Mouse (Mus musculus) neural tube, embryonic 12.5 days (tissue): ENCODE measurements around the gene Spsb3. TPM values are rescaled to one million over a fixed set of nuclear protein-coding genes. Genes with fewer than 3 reads are reported as not detected.

ENCODE experiments used
- ATAC-seq: fragments of 200-750 bp; cut with Nextera tagmentation; 2 replicates; pipeline ENCODE4 v1.8.0; 2017; ENCODE audit warnings: low read depth, mild to moderate bottlenecking, moderate TSS enrichment, moderate library complexity; ENCODE audit not compliant: low FRiP score
- H3K27ac ChIP-seq: fragments of 300-500 bp; sonication (generic); 2 replicates; pipeline ENCODE4 v1.5.1; 2016
- H3K27me3 ChIP-seq: fragments of 300-500 bp; sonication (generic); replicated peaks from 2 replicates; pipeline ENCODE4 v1.6.1; 2016; ENCODE audit warnings: mild to moderate bottlenecking
- H3K36me3 ChIP-seq: fragments of 300-500 bp; sonication (generic); 2 replicates; pipeline ENCODE4 v1.6.1; 2016; ENCODE audit warnings: mild to moderate bottlenecking
- H3K4me1 ChIP-seq: fragments of 300-500 bp; sonication (generic); 2 replicates; pipeline ENCODE4 v1.6.1; 2016
- H3K4me2 ChIP-seq: fragments of 300-500 bp; sonication (generic); replicated peaks from 2 replicates; pipeline ENCODE4 v1.6.1; 2016; ENCODE audit warnings: mild to moderate bottlenecking
- H3K4me3 ChIP-seq: fragments of 300-500 bp; sonication (generic); 2 replicates; pipeline ENCODE4 v1.5.1; 2016
- H3K9ac ChIP-seq: fragments of 300-500 bp; sonication (generic); 2 replicates; pipeline ENCODE4 v1.6.1; 2016; ENCODE audit warnings: mild to moderate bottlenecking
- H3K9me3 ChIP-seq: fragments of 300-500 bp; sonication (generic); 2 replicates; pipeline ENCODE4 v1.6.1; 2016; ENCODE audit warnings: mild to moderate bottlenecking
- WGBS: fragments of 180-500 bp; shearing (Covaris S2); methylation state at CpG from one replicate; pipeline ENCODE4 v1.1.7; 2016; 5-methylcytosine and 5-hydroxymethylcytosine counted together
- polyA plus RNA-seq: library from polyadenylated mRNA; unstranded; fragments of >200 nt; fragmentation: Nextera tagmentation; extraction: Ambion mirVana; gene quantifications from 2 replicates; pipeline ENCODE4 v1.2.1, GENCODE M21; 2016

The Spsb3 gene
- polyA plus RNA-seq, 1 experiment from 2014 or later = 57.7 TPM

- Histone ChIP-seq H3K4me2 (no peak overlapping the region), H3K4me1 (no peaks in the 10 kb centered on the region), H3K9me3 (no peaks in the 10 kb centered on the region), H3K9ac (no peak overlapping the region), H3K36me3 (peaks cover 2% of the 10 kb centered on the region), H3K27ac (no peak overlapping the region), H3K4me3 (no peak overlapping the region), H3K27me3 (no peaks in the 10 kb centered on the region)
- 68% methylated on average over 10 of the region's 10 CpGs for WGBS
- ATAC-seq = no peak
Observed at GRCm38 (mm10) chr17:24877336-24878116, 8.9 kb upstream of the Spsb3 start.

GRCm38 (mm10) chr17:24878117-24878397 is 8.4 kb upstream of the Spsb3 start:
- Histone ChIP-seq H3K27me3 (no peaks in the 10 kb centered on the region), H3K4me3 (no peak overlapping the region), H3K4me2 (no peak overlapping the region), H3K36me3 (peaks cover 7% of the 10 kb centered on the region), H3K27ac (no peak overlapping the region), H3K9ac (no peak overlapping the region), H3K9me3 (no peaks in the 10 kb centered on the region), H3K4me1 (no peaks in the 10 kb centered on the region)
- 40% methylated on average over 5 of the region's 5 CpGs for WGBS
- ATAC-seq = no peak

- H3K4me3 ChIP-seq = no peak overlapping the region
- H3K9me3 ChIP-seq = no peaks in the 10 kb centered on the region
- peaks cover 12% of the 10 kb centered on the region for H3K36me3 ChIP-seq
- no peak overlapping the region for H3K27ac ChIP-seq
- no peaks in the 10 kb centered on the region for H3K4me1 ChIP-seq
- H3K4me2 ChIP-seq = no peak overlapping the region
- ATAC-seq = no peak
- H3K27me3 ChIP-seq = no peaks in the 10 kb centered on the region
- H3K9ac ChIP-seq = no peak overlapping the region
- 75% methylated on average over 8 of the region's 8 CpGs for WGBS
Observed at GRCm38 (mm10) chr17:24878531-24878930, 7.9 kb upstream of the Spsb3 start.

GRCm38 (mm10) chr17:24881738-24882440 is 4.6 kb upstream of the Spsb3 start:
- Histone ChIP-seq H3K27me3 (no peaks in the 10 kb centered on the region), H3K27ac (no peak overlapping the region), H3K9ac (no peak overlapping the region), H3K36me3 (peaks cover 21% of the 10 kb centered on the region), H3K4me2 (no peak overlapping the region), H3K4me3 (no peak overlapping the region), H3K4me1 (peaks cover 11% of the 10 kb centered on the region), H3K9me3 (no peaks in the 10 kb centered on the region)
- 47% methylated on average over 7 of the region's 7 CpGs for WGBS
- no peak for ATAC-seq

- H3K4me1 ChIP-seq = peaks cover 22% of the 10 kb centered on the region
- no peaks in the 10 kb centered on the region for H3K27me3 ChIP-seq
- H3K4me3 ChIP-seq = no peak overlapping the region
- H3K27ac ChIP-seq = no peak overlapping the region
- 92% methylated on average over 6 of the region's 6 CpGs for WGBS
- no peak overlapping the region for H3K4me2 ChIP-seq
- no peak overlapping the region for H3K9ac ChIP-seq
- peaks cover 26% of the 10 kb centered on the region for H3K36me3 ChIP-seq
- H3K9me3 ChIP-seq = no peaks in the 10 kb centered on the region
- ATAC-seq = no peak
Observed at GRCm38 (mm10) chr17:24884391-24884790, 2.1 kb upstream of the Spsb3 start.

GRCm38 (mm10) chr17:24885356-24886133 is 898 bp upstream of the Spsb3 start:
- peak overlapping the region; percentile 91 for H3K4me2 ChIP-seq
- no peaks in the 10 kb centered on the region for H3K9me3 ChIP-seq
- H3K27me3 ChIP-seq = no peaks in the 10 kb centered on the region
- no peak for ATAC-seq
- WGBS = 28% methylated on average over 22 of the region's 22 CpGs
- H3K4me3 ChIP-seq = peak overlapping the region; percentile 62
- H3K27ac ChIP-seq = no peak overlapping the region
- peak overlapping the region; percentile 51 for H3K9ac ChIP-seq
- peaks cover 22% of the 10 kb centered on the region for H3K4me1 ChIP-seq
- H3K36me3 ChIP-seq = peaks cover 34% of the 10 kb centered on the region

- no peaks in the 10 kb centered on the region for H3K9me3 ChIP-seq
- H3K4me3 ChIP-seq = peak overlapping the region; percentile 89
- H3K27ac ChIP-seq = no peak overlapping the region
- 2% methylated on average over 18 of the region's 18 CpGs for WGBS
- peaks cover 48% of the 10 kb centered on the region for H3K36me3 ChIP-seq
- H3K27me3 ChIP-seq = no peaks in the 10 kb centered on the region
- peak overlapping the region; percentile 97 for H3K4me2 ChIP-seq
- peak; percentile 61 for ATAC-seq
- H3K9ac ChIP-seq = peak overlapping the region; percentile 86
- H3K4me1 ChIP-seq = peaks cover 22% of the 10 kb centered on the region
Observed at GRCm38 (mm10) chr17:24886932-24887271, 459 bp downstream of the Spsb3 start.

GRCm38 (mm10) chr17:24887291-24888080 is 1.0 kb downstream of the Spsb3 start:
- Histone ChIP-seq H3K9me3 (no peaks in the 10 kb centered on the region), H3K36me3 (peaks cover 52% of the 10 kb centered on the region), H3K4me1 (peaks cover 22% of the 10 kb centered on the region), H3K27me3 (no peaks in the 10 kb centered on the region), H3K9ac (peak overlapping the region; percentile 86), H3K27ac (no peak overlapping the region), H3K4me3 (peak overlapping the region; percentile 89), H3K4me2 (peak overlapping the region; percentile 97)
- 69% methylated on average over 18 of the region's 18 CpGs for WGBS
- no peak for ATAC-seq

GRCm38 (mm10) chr17:24888862-24889261 is 2.4 kb downstream of the Spsb3 start:
- no peaks in the 10 kb centered on the region for H3K27me3 ChIP-seq
- no peak overlapping the region for H3K9ac ChIP-seq
- H3K27ac ChIP-seq = no peak overlapping the region
- WGBS = 88% methylated on average over 3 of the region's 3 CpGs
- H3K9me3 ChIP-seq = no peaks in the 10 kb centered on the region
- H3K4me2 ChIP-seq = no peak overlapping the region
- peaks cover 27% of the 10 kb centered on the region for H3K4me1 ChIP-seq
- ATAC-seq = no peak
- peaks cover 50% of the 10 kb centered on the region for H3K36me3 ChIP-seq
- H3K4me3 ChIP-seq = no peak overlapping the region

GRCm38 (mm10) chr17:24890151-24891092 is 4.0 kb downstream of the Spsb3 start:
- H3K27ac ChIP-seq = no peak overlapping the region
- peaks cover 30% of the 10 kb centered on the region for H3K4me1 ChIP-seq
- peaks cover 44% of the 10 kb centered on the region for H3K36me3 ChIP-seq
- no peak for ATAC-seq
- H3K9ac ChIP-seq = no peak overlapping the region
- no peak overlapping the region for H3K4me2 ChIP-seq
- H3K27me3 ChIP-seq = no peaks in the 10 kb centered on the region
- H3K9me3 ChIP-seq = no peaks in the 10 kb centered on the region
- WGBS = 89% methylated on average over 19 of the region's 19 CpGs
- no peak overlapping the region for H3K4me3 ChIP-seq

- 89% methylated on average over 13 of the region's 13 CpGs for WGBS
- H3K36me3 ChIP-seq = peaks cover 44% of the 10 kb centered on the region
Observed at GRCm38 (mm10) chr17:24891321-24891720, 4.9 kb downstream of the Spsb3 start.

More at GRCm38 (mm10) chr17:24891321-24891720, 4.9 kb downstream of the Spsb3 start:
- no peaks in the 10 kb centered on the region for H3K9me3 ChIP-seq
- H3K27ac ChIP-seq = no peak overlapping the region
- H3K9ac ChIP-seq = no peak overlapping the region
- ATAC-seq = no peak
- peaks cover 35% of the 10 kb centered on the region for H3K4me1 ChIP-seq
- H3K27me3 ChIP-seq = no peaks in the 10 kb centered on the region
- no peak overlapping the region for H3K4me3 ChIP-seq
- no peak overlapping the region for H3K4me2 ChIP-seq
